Mouse (Mus musculus) heart, embryonic 12.5 days (tissue): Measurements from ENCODE around the gene Il3. TPM values are rescaled to one million over a fixed set of nuclear protein-coding genes. Genes with fewer than 3 reads are reported as not detected.
"Not testable (repeated sequence)": the region's sequence is repeated elsewhere in the genome, so short reads cannot be mapped to it uniquely, and the experiment has no call there.

Experiments
- ATAC-seq: fragments of 200-750 bp; cut with Nextera tagmentation; 2 replicates; pipeline ENCODE4 v1.8.0; 2017; ENCODE audit warnings: moderate TSS enrichment, moderate library complexity; ENCODE audit not compliant: insufficient number of reproducible peaks, low FRiP score
- H3K27ac ChIP-seq: fragments of 300-500 bp; sonication (generic); 2 replicates; pipeline ENCODE4 v1.5.1; 2016; ENCODE audit warnings: mild to moderate bottlenecking, moderate library complexity; ENCODE audit not compliant: poor library complexity, severe bottlenecking
- H3K27me3 ChIP-seq: fragments of 300-500 bp; sonication (generic); replicated peaks from 2 replicates; pipeline ENCODE4 v1.6.1; 2016; ENCODE audit warnings: mild to moderate bottlenecking, moderate library complexity
- H3K36me3 ChIP-seq: fragments of 300-500 bp; sonication (generic); 2 replicates; pipeline ENCODE4 v1.6.1; 2016; ENCODE audit warnings: mild to moderate bottlenecking, moderate library complexity
- H3K4me1 ChIP-seq: fragments of 300-500 bp; sonication (generic); replicated peaks from 2 replicates; pipeline ENCODE4 v1.6.1; 2016; ENCODE audit warnings: mild to moderate bottlenecking
- H3K4me2 ChIP-seq: fragments of 300-500 bp; sonication (generic); 2 replicates; pipeline ENCODE4 v1.6.1; 2016; ENCODE audit warnings: mild to moderate bottlenecking, moderate library complexity
- H3K4me3 ChIP-seq: fragments of 300-500 bp; sonication (generic); 2 replicates; pipeline ENCODE4 v1.5.1; 2016; ENCODE audit warnings: mild to moderate bottlenecking
- H3K9ac ChIP-seq: fragments of 300-500 bp; sonication (generic); 2 replicates; pipeline ENCODE4 v1.6.1; 2016; ENCODE audit warnings: mild to moderate bottlenecking, moderate library complexity
- H3K9me3 ChIP-seq: fragments of 300-500 bp; sonication (generic); replicated peaks from 2 replicates; pipeline ENCODE4 v1.6.1; 2016; ENCODE audit warnings: mild to moderate bottlenecking, moderate library complexity
- WGBS: fragments of 180-500 bp; shearing (Covaris S2); methylation state at CpG from one replicate; pipeline ENCODE4 v1.1.7; 2016; 5-methylcytosine and 5-hydroxymethylcytosine counted together
- polyA plus RNA-seq: library from polyadenylated mRNA; unstranded; fragments of >200 nt; fragmentation: Nextera tagmentation; extraction: Ambion mirVana; gene quantifications from 2 replicates; pipeline ENCODE4 v1.2.1, GENCODE M21; 2016

The Il3 gene
- polyA plus RNA-seq, 1 experiment from 2014 or later, result not detected

DNA sequence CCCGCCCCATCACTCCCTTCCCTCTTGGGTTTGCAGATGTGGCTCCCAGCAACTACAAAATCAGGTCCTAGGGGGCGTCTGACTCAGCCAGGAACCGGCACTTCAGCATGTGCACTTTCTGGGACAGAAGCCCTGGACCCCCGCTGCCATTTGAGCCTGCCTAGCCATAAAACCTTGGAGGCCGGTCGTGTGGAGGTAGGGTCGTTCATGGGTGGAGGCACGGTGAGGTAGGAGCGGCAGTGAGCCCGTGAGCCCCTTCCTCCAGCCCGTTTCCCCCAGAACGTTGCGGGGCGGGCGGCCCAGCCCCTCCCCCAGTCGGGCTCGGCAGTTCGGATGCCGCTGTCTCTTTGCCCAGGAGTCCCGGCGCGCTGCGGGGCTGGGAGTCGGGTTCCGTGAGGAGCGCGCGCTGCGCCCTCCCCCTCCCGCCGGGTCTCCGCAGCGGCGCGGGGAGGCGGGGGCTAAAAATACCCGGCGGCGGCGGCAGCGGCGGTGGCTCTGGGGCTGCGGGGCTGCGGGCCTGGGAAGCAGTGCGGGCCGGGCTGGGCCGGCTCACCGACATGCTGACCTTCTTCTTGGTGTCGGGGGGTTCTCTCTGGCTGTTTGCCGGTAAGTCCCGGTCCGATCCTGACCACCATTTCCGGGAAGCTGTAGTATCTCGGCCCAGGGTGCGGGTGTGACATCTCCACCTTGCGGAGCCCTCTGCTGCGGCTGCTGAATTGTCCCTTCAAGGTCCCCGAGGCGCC, 36.8 kb upstream of the Il3 start, which contains the start of gene Acsl6:
Gene Acsl6 (plus strand): TSS at position 71 of the 743 bp plus-strand sequence.
- H3K36me3 ChIP-seq, result no peaks in the 10 kb centered on the region
- H3K4me2 ChIP-seq, result peak within 1 kb of the TSS; percentile 88
- no peak for ATAC-seq
- H3K9me3 ChIP-seq, result peaks cover 3% of the 10 kb centered on the region
- no peak within 1 kb of the TSS for H3K27ac ChIP-seq
- H3K9ac ChIP-seq, result peak within 1 kb of the TSS; percentile 38
- under 1% methylated on average over 59 of the region's 59 CpGs for WGBS
- H3K27me3 ChIP-seq, result peaks cover 40% of the 10 kb centered on the region
- H3K4me1 ChIP-seq, result peaks cover 11% of the 10 kb centered on the region
- H3K4me3 ChIP-seq, result peak within 1 kb of the TSS; percentile 51

- Histone ChIP-seq H3K4me2 (peak overlapping the region; percentile 88), H3K4me3 (peak overlapping the region; percentile 51), H3K36me3 (no peaks in the 10 kb centered on the region), H3K27me3 (peaks cover 40% of the 10 kb centered on the region), H3K9me3 (peaks cover 9% of the 10 kb centered on the region), H3K9ac (no peak overlapping the region), H3K27ac (no peak overlapping the region), H3K4me1 (peaks cover 11% of the 10 kb centered on the region)
- 21% methylated on average over 6 of the region's 6 CpGs for WGBS
- no peak for ATAC-seq
These were observed 36.1 kb upstream of the Il3 start for GRCm38 (mm10) chr11:54303076-54303727.

- peaks cover 40% of the 10 kb centered on the region for H3K27me3 ChIP-seq
- no peak overlapping the region for H3K4me2 ChIP-seq
- H3K36me3 ChIP-seq, result no peaks in the 10 kb centered on the region
- peaks cover 9% of the 10 kb centered on the region for H3K9me3 ChIP-seq
- ATAC-seq, result no peak
- H3K4me1 ChIP-seq, result peaks cover 11% of the 10 kb centered on the region
- H3K27ac ChIP-seq, result no peak overlapping the region
- WGBS, result 81% methylated on average over 3 of the region's 3 CpGs
- H3K4me3 ChIP-seq, result no peak overlapping the region
- no peak overlapping the region for H3K9ac ChIP-seq
These were observed 35.5 kb upstream of the Il3 start for GRCm38 (mm10) chr11:54302606-54303005.

GRCm38 (mm10) chr11:54301994-54302393, 34.9 kb upstream of the Il3 start:
- Histone ChIP-seq H3K27me3 (peaks cover 40% of the 10 kb centered on the region), H3K36me3 (no peaks in the 10 kb centered on the region), H3K9ac (no peak overlapping the region), H3K9me3 (peaks cover 9% of the 10 kb centered on the region), H3K4me3 (no peak overlapping the region), H3K4me1 (peaks cover 11% of the 10 kb centered on the region), H3K27ac (no peak overlapping the region), H3K4me2 (no peak overlapping the region)
- WGBS, result 65% methylated on average over 8 of the region's 8 CpGs
- no peak for ATAC-seq

- H3K27me3 ChIP-seq, result peaks cover 14% of the 10 kb centered on the region
- H3K27ac ChIP-seq, result no peak overlapping the region
- H3K4me1 ChIP-seq, result peaks cover 3% of the 10 kb centered on the region
- no peak overlapping the region for H3K4me2 ChIP-seq
- no peaks in the 10 kb centered on the region for H3K36me3 ChIP-seq
- H3K9ac ChIP-seq, result no peak overlapping the region
- no peak for ATAC-seq
- peaks cover 9% of the 10 kb centered on the region for H3K9me3 ChIP-seq
- H3K4me3 ChIP-seq, result no peak overlapping the region
These were observed 31.7 kb upstream of the Il3 start for GRCm38 (mm10) chr11:54298777-54299176.

GRCm38 (mm10) chr11:54297471-54297870, 30.4 kb upstream of the Il3 start:
- H3K4me3 ChIP-seq, H3K9ac ChIP-seq, H3K4me1 ChIP-seq, ATAC-seq, H3K9me3 ChIP-seq, H3K27me3 ChIP-seq, H3K4me2 ChIP-seq, H3K27ac ChIP-seq, H3K36me3 ChIP-seq: not testable (repeated sequence)
- WGBS, result 88% methylated on average over 2 of the region's 2 CpGs

DNA sequence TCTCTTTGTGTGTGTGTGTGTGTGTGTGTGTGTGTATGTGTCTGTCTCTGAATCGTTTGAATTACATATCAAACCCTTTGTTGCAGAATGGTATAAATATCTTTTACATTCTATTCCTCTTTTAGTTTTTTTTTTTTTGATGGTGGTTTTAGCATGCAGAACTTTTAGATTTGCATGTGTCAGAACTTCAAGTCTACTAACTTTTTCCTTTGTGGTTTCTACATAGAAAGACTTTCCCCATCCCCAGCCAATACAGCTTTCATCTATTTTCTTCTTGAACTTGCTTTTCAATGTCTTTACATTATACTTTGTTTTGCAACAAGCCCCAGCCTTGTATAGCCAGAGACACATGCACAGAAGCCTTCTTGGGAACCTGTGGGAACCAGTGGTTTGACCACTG, 29.7 kb upstream of the Il3 start:
- no peak overlapping the region for H3K4me3 ChIP-seq
- no peaks in the 10 kb centered on the region for H3K4me1 ChIP-seq
- no peaks in the 10 kb centered on the region for H3K36me3 ChIP-seq
- H3K27ac ChIP-seq, result no peak overlapping the region
- no peak for ATAC-seq
- no peak overlapping the region for H3K4me2 ChIP-seq
- H3K9ac ChIP-seq, result no peak overlapping the region
- H3K9me3 ChIP-seq, result peaks cover 9% of the 10 kb centered on the region
- H3K27me3 ChIP-seq, result 0 out of 2 replicates have a peak, but pooled peaks cover 3% of the 10 kb centered on the region
- WGBS, result 78% methylated on average over 1 of the region's 1 CpGs

GRCm38 (mm10) chr11:54295971-54296370, 28.9 kb upstream of the Il3 start:
- no peaks in the 10 kb centered on the region for H3K27me3 ChIP-seq
- H3K36me3 ChIP-seq, result no peaks in the 10 kb centered on the region
- no peak for ATAC-seq
- no peak overlapping the region for H3K4me3 ChIP-seq
- H3K9ac ChIP-seq, result no peak overlapping the region
- H3K9me3 ChIP-seq, result peaks cover 9% of the 10 kb centered on the region
- no peak overlapping the region for H3K27ac ChIP-seq
- no peak overlapping the region for H3K4me2 ChIP-seq
- 68% methylated on average over 4 of the region's 4 CpGs for WGBS
- no peaks in the 10 kb centered on the region for H3K4me1 ChIP-seq

DNA sequence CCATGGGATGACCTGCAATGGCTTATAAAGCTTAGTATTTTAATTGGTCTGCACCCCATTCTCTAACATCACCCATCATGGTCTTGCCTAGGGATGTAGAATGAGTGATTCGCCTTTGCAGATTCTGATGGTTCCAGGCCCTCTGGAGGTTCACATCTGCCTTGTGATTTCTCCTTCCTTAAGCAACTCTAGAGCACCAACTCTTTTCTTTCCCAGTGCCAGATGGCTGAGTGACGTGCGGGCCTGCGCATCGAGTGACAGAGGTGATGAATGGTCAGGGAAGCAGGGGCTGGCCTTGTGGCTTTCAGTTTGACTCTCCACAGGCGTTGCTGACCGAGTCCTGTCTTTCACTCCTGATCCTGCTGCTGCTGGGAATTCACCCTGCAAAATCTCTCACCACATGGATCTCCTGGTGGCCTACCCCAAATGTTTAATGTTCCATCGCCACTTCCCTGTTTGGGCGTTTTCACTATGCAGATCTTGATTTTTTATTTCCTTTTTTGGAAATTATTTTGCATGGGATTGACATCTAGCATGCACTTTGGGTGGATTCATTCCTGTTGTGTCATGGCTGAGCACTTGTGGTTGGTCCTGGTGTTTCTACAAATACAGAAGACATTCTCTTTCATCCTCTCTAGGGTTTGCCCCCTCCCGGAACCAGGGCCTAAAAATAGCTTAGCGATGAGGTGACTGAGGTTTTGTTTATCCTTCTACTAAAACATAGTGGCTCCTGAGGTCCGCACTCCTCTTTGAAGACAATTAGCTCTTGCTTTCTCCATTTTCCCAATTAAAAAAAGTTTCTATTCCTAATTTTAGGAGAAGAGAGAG, 27.1 kb upstream of the Il3 start:
- Histone ChIP-seq H3K27ac (no peak overlapping the region), H3K4me2 (no peak overlapping the region), H3K36me3 (no peaks in the 10 kb centered on the region), H3K4me3 (no peak overlapping the region), H3K9ac (no peak overlapping the region), H3K4me1 (no peaks in the 10 kb centered on the region), H3K9me3 (peaks cover 9% of the 10 kb centered on the region), H3K27me3 (no peaks in the 10 kb centered on the region)
- WGBS, result 59% methylated on average over 12 of the region's 12 CpGs
- no peak for ATAC-seq

DNA sequence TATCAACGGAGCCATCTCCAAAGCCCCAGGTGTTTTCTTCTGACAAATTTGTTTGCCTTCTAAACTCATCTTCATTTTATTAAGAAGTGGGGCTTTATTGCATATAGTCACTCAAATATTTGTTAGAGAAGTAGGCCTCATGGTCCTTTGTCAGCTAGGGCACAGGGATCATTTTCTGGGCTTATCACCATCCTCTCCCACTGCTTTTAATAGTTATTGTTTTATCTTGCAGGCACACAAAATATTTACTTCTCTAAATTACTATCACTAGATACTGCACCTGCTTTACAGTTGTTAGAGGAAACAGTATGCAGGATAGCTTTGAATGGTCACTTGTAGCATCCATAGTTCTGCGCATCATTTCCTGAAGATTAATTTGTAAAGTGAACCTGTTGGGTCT, 25.1 kb upstream of the Il3 start:
- Histone ChIP-seq H3K9ac (no peak overlapping the region), H3K4me1 (no peaks in the 10 kb centered on the region), H3K27me3 (no peaks in the 10 kb centered on the region), H3K4me3 (no peak overlapping the region), H3K36me3 (no peaks in the 10 kb centered on the region), H3K9me3 (no peaks in the 10 kb centered on the region), H3K27ac (no peak overlapping the region), H3K4me2 (no peak overlapping the region)
- 82% methylated on average over 2 of the region's 2 CpGs for WGBS
- ATAC-seq, result no peak

- H3K27me3 ChIP-seq, result no peaks in the 10 kb centered on the region
- WGBS, result 69% methylated on average over 8 of the region's 8 CpGs
- no peaks in the 10 kb centered on the region for H3K9me3 ChIP-seq
- no peak overlapping the region for H3K4me2 ChIP-seq
- no peak overlapping the region for H3K4me3 ChIP-seq
- H3K27ac ChIP-seq, result no peak overlapping the region
- H3K9ac ChIP-seq, result no peak overlapping the region
- H3K4me1 ChIP-seq, result no peaks in the 10 kb centered on the region
- no peak for ATAC-seq
- no peaks in the 10 kb centered on the region for H3K36me3 ChIP-seq
These were observed 20.9 kb upstream of the Il3 start for GRCm38 (mm10) chr11:54287821-54288453.
